Mouse (Mus musculus) liver, postnatal 0 days (tissue): ENCODE data around the gene Ebf3.

Source experiments
- CTCF ChIP-seq: sonication (generic); IDR thresholded peaks from 2 replicates; pipeline ENCODE4 v1.5.1; 2016; ENCODE audit warnings: antibody characterized with exemption, low read depth
- EP300 ChIP-seq: IDR thresholded peaks from 2 replicates; pipeline ENCODE4 v1.6.1; 2016; ENCODE audit warnings: antibody characterized with exemption, low read depth, mild to moderate bottlenecking

DNA sequence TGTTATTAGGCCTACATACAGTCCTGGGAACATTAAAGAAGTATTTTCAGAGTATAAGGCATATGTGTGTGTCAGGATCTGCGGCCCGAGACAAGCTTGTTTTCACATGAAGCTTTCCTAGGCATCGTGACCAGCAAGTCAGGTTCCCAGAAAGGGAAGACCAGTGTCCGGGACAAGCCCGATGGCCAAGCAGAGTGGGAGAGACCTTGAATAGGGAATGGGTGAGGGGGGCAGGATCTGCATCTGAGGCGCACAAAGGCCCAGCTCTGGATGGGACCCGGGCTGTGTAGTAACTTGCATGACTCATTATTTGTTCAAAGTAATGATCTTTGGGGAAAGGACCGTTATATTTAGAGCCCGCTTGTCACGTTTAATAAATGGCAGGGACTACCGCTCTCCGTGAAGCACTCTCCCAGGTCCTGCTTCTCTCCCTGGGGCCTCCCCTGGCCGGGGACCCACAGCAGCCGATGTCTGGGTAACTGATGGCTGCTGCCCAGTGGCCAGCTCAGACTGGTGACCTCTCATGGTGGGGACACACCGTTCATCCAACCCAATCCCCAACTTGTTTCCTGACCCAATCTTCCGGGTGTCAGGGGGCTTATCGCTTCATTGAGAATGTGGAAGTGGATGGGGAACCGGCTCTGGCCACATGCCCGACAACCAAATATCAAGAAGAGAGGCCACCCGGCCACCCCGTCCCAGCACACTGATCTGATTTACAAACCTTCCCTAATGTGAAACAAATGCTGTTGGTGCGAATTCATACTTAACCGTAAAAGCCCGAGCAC lies 16.5 kb downstream of the Ebf3 start:
- TF ChIP-seq CTCF, result no peak
- no peak for TF ChIP-seq EP300
